Mouse (Mus musculus) cortical plate, adult 2 months (tissue): ENCODE data around the gene Spaca9.

ENCODE experiments used
- CTCF ChIP-seq: fragments of 200-500 bp; IDR thresholded peaks from 2 replicates; pipeline ENCODE4 v1.5.1; 2011; ENCODE audit warnings: mild to moderate bottlenecking, control low read depth, low read length; ENCODE audit not compliant: insufficient read depth; ENCODE audit errors: extremely low read depth
- POLR2A ChIP-seq: fragments of 200-500 bp; IDR thresholded peaks from 2 replicates; pipeline ENCODE4 v1.6.1; 2011; ENCODE audit warnings: mild to moderate bottlenecking, low read length, control low read depth; ENCODE audit not compliant: insufficient read depth; ENCODE audit errors: extremely low read depth

DNA sequence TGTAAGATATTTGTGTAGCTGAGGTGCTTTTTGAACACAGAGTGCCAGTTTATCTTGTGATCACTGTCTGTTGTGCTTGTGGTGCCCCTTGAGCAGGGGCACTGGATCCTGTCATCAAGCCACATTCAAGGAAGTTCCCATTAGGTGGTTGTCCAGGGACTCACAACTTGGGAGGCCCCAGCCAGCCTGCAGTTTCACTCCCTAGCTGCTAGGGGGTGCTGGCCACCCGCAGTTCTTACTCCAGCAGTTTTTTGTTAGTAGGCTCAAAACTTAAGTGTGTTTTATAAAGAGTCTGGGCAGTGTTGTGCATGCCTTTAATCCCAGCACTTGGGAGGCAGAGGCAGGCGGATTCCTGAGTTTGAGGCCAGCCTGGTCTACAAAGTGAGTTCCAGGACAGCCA, 45.2 kb downstream of the Spaca9 start:
- TF ChIP-seq CTCF (0 out of 2 replicates have a peak, but pooled peaks have one; percentile 10), POLR2A (no peak)
